10 mouse cellular contexts compared by ENCODE assay signal in the genomic region with DNA sequence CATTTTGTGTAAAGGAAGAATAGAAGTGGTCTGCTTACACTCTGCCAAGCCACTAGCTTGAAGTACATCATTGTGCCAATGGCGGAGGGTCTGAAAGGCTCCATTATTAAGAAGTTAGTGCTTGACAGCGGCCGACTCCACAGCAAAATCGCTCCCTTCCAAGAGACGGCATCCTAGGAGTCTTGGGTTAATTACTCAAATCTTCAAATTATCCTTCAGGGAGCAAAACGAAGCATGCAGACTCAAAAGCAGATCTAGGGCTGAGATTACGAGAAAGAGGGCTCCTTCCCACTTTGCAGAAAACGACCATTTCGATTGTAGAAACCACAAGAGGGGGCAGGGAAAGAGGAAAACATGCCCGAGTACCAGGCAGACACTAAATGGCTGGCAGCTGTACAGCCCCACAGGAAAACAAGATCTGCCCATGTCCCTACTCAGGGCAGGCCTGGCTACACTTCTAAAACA.
DNase-seq lines count a peak whose midpoint lies in the region; ATAC-seq lines count a peak whose summit lies in the region.
"Had no signal": no experiment of that assay in that cellular context is flagged by ENCODE, and none has a peak within 500 bp of the region (broad histone marks: within the 10 kb centered on the region; RNA-seq: fewer than 3 reads in every experiment).

No protein-coding gene starts in this region.

- 53% methylated on average over 10 of the region's 10 CpGs for WGBS in lung, embryonic 15.5 days
- 27% methylated on average over 10 of the region's 10 CpGs for WGBS in forebrain, embryonic 10.5 days
- WGBS in hindbrain, embryonic 15.5 days, result 22% methylated on average over 10 of the region's 10 CpGs
- 25% methylated on average over 10 of the region's 10 CpGs for WGBS in midbrain, embryonic 15.5 days

- H3K36me3 ChIP-seq in lung, embryonic 15.5 days, result no peaks in the 10 kb centered on the region
- H3K36me3 ChIP-seq in forebrain, embryonic 10.5 days (replicated peaks), result no peaks in the 10 kb centered on the region
- no peaks in the 10 kb centered on the region for H3K36me3 ChIP-seq in hindbrain, embryonic 15.5 days
- no peaks in the 10 kb centered on the region for H3K36me3 ChIP-seq in midbrain, embryonic 15.5 days (replicated peaks)

- H3K9ac ChIP-seq in lung, embryonic 15.5 days, result no peak overlapping the region
- H3K9ac ChIP-seq in hindbrain, embryonic 15.5 days, result no peak overlapping the region
- H3K9ac ChIP-seq in midbrain, embryonic 15.5 days, result no peak overlapping the region

- intact Hi-C loops in heart, postnatal 25 days (cut with DNase I), result no loop called here

- peak overlapping the region; percentile 31 for H3K27ac ChIP-seq in lung, embryonic 15.5 days
- peak overlapping the region; percentile 56; the same call in 1 of the 2 replicates for H3K27ac ChIP-seq in forebrain, embryonic 10.5 days
- H3K27ac ChIP-seq in hindbrain, embryonic 15.5 days (replicated peaks), result peak overlapping the region; percentile 47
- peak overlapping the region; percentile 47; the same call in 1 of the 2 replicates for H3K27ac ChIP-seq in midbrain, embryonic 15.5 days

- H3K4me3 ChIP-seq in lung, embryonic 15.5 days, result no peak overlapping the region
- no peak overlapping the region for H3K4me3 ChIP-seq in forebrain, embryonic 10.5 days
- H3K4me3 ChIP-seq in hindbrain, embryonic 15.5 days, result no peak overlapping the region
- no peak overlapping the region for H3K4me3 ChIP-seq in midbrain, embryonic 15.5 days

- no peaks in the 10 kb centered on the region for H3K4me1 ChIP-seq in lung, embryonic 15.5 days
- peaks cover 38% of the 10 kb centered on the region for H3K4me1 ChIP-seq in forebrain, embryonic 10.5 days
- peaks cover 24% of the 10 kb centered on the region for H3K4me1 ChIP-seq in hindbrain, embryonic 15.5 days (replicated peaks)
- H3K4me1 ChIP-seq in midbrain, embryonic 15.5 days, result peaks cover 18% of the 10 kb centered on the region

- H3K27me3 ChIP-seq in lung, embryonic 15.5 days, result no peaks in the 10 kb centered on the region
- H3K27me3 ChIP-seq in forebrain, embryonic 10.5 days (ENCODE audit: poor library complexity, severe bottlenecking), result peaks cover 7% of the 10 kb centered on the region; the same call in 1 of the 2 replicates
- H3K27me3 ChIP-seq in hindbrain, embryonic 15.5 days, result no peaks in the 10 kb centered on the region
- no peaks in the 10 kb centered on the region for H3K27me3 ChIP-seq in midbrain, embryonic 15.5 days (replicated peaks)

- H3K4me2 ChIP-seq in lung, embryonic 15.5 days, result no peak overlapping the region
- peak overlapping the region; percentile 10; the same call in 1 of the 2 replicates for H3K4me2 ChIP-seq in hindbrain, embryonic 15.5 days
- H3K4me2 ChIP-seq in midbrain, embryonic 15.5 days, result peak overlapping the region; percentile 12; the same call in 1 of the 2 replicates

- DNase-seq in lung, postnatal 25 days (ENCODE audit: low spot score), result no peak
- no peak for DNase-seq in forebrain, embryonic 10.5 days (ENCODE audit: extremely low spot score, low spot score)
- DNase-seq in spleen, postnatal 4 days (ENCODE audit: low spot score in 2 of 2), result no peak
- DNase-seq in heart, postnatal 25 days (ENCODE audit: low spot score), result no peak
- DNase-seq: adrenal gland, adult 2 months; heart, postnatal 10 days had no signal

- ATAC-seq in lung, embryonic 15.5 days (ENCODE audit: borderline replicate concordance, extremely low read depth, low FRiP score, low TSS enrichment), result no peak
- ATAC-seq in hindbrain, embryonic 15.5 days (ENCODE audit: low FRiP score, low read depth), result peak; percentile 85
- ATAC-seq in midbrain, embryonic 15.5 days (replicated peaks), result peak; percentile 78; the same call in 1 of the 2 replicates
- no peak for ATAC-seq in activated CD4-positive, CD25-positive, alpha-beta regulatory T cell, adult 4 months

- no peaks in the 10 kb centered on the region for H3K9me3 ChIP-seq in lung, embryonic 15.5 days
- H3K9me3 ChIP-seq in forebrain, embryonic 10.5 days, result no peaks in the 10 kb centered on the region
- H3K9me3 ChIP-seq in hindbrain, embryonic 15.5 days, result no peaks in the 10 kb centered on the region
- H3K9me3 ChIP-seq in midbrain, embryonic 15.5 days, result no peaks in the 10 kb centered on the region

Comparison
In these comparisons a context has a peak if more than half of its experiments do, and no peak if none do; other contexts are left out.
1. ATAC-seq: peak in hindbrain, embryonic 15.5 days (single experiment) and midbrain, embryonic 15.5 days (single experiment); none in lung, embryonic 15.5 days (single experiment) and activated CD4-positive, CD25-positive, alpha-beta regulatory T cell, adult 4 months (single experiment).
2. Peak in every context shown above with its lines, with median percentiles within 50 percentile points of each other: H3K27ac ChIP-seq.